Mouse (Mus musculus) stomach, embryonic 15.5 days (tissue): ENCODE results near the gene Mrps18b. TPM values are rescaled to one million over a fixed set of nuclear protein-coding genes. Genes with fewer than 3 reads are reported as not detected.
A peak's percentile ranks its signal among the peaks of the same experiment; 100 is the strongest.

Experiments used
- ATAC-seq: fragments of 200-750 bp; cut with Nextera tagmentation; 2 replicates; pipeline ENCODE4 v1.8.0; 2017; ENCODE audit warnings: low read depth, moderate number of reproducible peaks, moderate TSS enrichment; ENCODE audit not compliant: insufficient read depth, low FRiP score
- H3K27ac ChIP-seq: fragments of 300-500 bp; sonication (generic); 2 replicates; pipeline ENCODE4 v1.5.1; 2015; ENCODE audit warnings: mild to moderate bottlenecking, inconsistent platforms
- H3K27me3 ChIP-seq: fragments of 300-500 bp; sonication (generic); replicated peaks from 2 replicates; pipeline ENCODE4 v1.6.1; 2015; ENCODE audit warnings: inconsistent platforms
- H3K36me3 ChIP-seq: fragments of 300-500 bp; sonication (generic); 2 replicates; pipeline ENCODE4 v1.6.1; 2015; ENCODE audit warnings: inconsistent platforms
- H3K4me1 ChIP-seq: fragments of 300-500 bp; sonication (generic); 2 replicates; pipeline ENCODE4 v1.6.1; 2015; ENCODE audit warnings: inconsistent platforms
- H3K4me2 ChIP-seq: fragments of 300-500 bp; sonication (generic); 2 replicates; pipeline ENCODE4 v1.6.1; 2015; ENCODE audit warnings: mild to moderate bottlenecking, inconsistent platforms
- H3K4me3 ChIP-seq: fragments of 300-500 bp; sonication (generic); replicated peaks from 2 replicates; pipeline ENCODE4 v1.5.1; 2015; ENCODE audit warnings: inconsistent platforms
- H3K9ac ChIP-seq: fragments of 300-500 bp; sonication (generic); 2 replicates; pipeline ENCODE4 v1.6.1; 2015; ENCODE audit warnings: inconsistent platforms
- H3K9me3 ChIP-seq: fragments of 300-500 bp; sonication (generic); 2 replicates; pipeline ENCODE4 v1.6.1; 2016; ENCODE audit warnings: inconsistent platforms
- WGBS: fragments of 180-500 bp; shearing (Covaris S2); methylation state at CpG from one replicate; pipeline ENCODE4 v1.1.7; 2015; 5-methylcytosine and 5-hydroxymethylcytosine counted together
- polyA plus RNA-seq: library from polyadenylated mRNA; unstranded; fragments of >200 nt; fragmentation: Nextera tagmentation; extraction: Ambion mirVana; gene quantifications from 2 replicates; pipeline ENCODE4 v1.2.1, GENCODE M21; 2015

Mrps18b gene
- polyA plus RNA-seq, 1 experiment from 2014 or later, result 89.5 TPM

- Histone ChIP-seq H3K27ac (peak overlapping the region; percentile 49), H3K9me3 (no peaks in the 10 kb centered on the region), H3K4me2 (peak overlapping the region; percentile 97), H3K4me1 (peaks cover 15% of the 10 kb centered on the region), H3K4me3 (peak overlapping the region; percentile 68; the same call in 1 of the 2 replicates), H3K27me3 (no peaks in the 10 kb centered on the region), H3K9ac (no peak overlapping the region), H3K36me3 (peaks cover 14% of the 10 kb centered on the region)
- peak; percentile 28; the same call in 1 of the 2 replicates for ATAC-seq
- 40% methylated on average over 23 of the region's 23 CpGs for WGBS
Measured at GRCm38 (mm10) chr17:35897644-35898573, 18.3 kb downstream of the Mrps18b start.

- ATAC-seq, result peak; percentile 92
- Histone ChIP-seq H3K4me2 (peak within 1 kb of the TSS; percentile 97), H3K9me3 (no peaks in the 10 kb centered on the region), H3K9ac (peak within 1 kb of the TSS; percentile 58), H3K36me3 (peaks cover 14% of the 10 kb centered on the region), H3K4me3 (peak within 1 kb of the TSS; percentile 68), H3K4me1 (peaks cover 15% of the 10 kb centered on the region), H3K27ac (peak within 1 kb of the TSS; percentile 87), H3K27me3 (no peaks in the 10 kb centered on the region)
- WGBS, result under 1% methylated on average over 67 of the region's 86 CpGs
Measured at GRCm38 (mm10) chr17:35896781-35897643, 19.2 kb downstream of the Mrps18b start, which contains the start of gene 2310061I04Rik. Gene 2310061I04Rik, minus strand, starts transcription at chr17:35897431.

- Histone ChIP-seq H3K4me3 (no peak overlapping the region), H3K27ac (no peak overlapping the region), H3K27me3 (no peaks in the 10 kb centered on the region), H3K9me3 (no peaks in the 10 kb centered on the region), H3K36me3 (peaks cover 66% of the 10 kb centered on the region), H3K9ac (no peak overlapping the region), H3K4me2 (no peak overlapping the region), H3K4me1 (no peaks in the 10 kb centered on the region)
- no peak for ATAC-seq
- WGBS, result 93% methylated on average over 11 of the region's 17 CpGs
Measured at GRCm38 (mm10) chr17:35887725-35888124, 28.5 kb downstream of the Mrps18b start.

GRCm38 (mm10) chr17:35883777-35884176, 32.4 kb downstream of the Mrps18b start:
- no peak overlapping the region for H3K4me2 ChIP-seq
- peaks cover 53% of the 10 kb centered on the region for H3K36me3 ChIP-seq
- no peak overlapping the region for H3K9ac ChIP-seq
- WGBS, result 93% methylated on average over 14 of the region's 14 CpGs
- no peaks in the 10 kb centered on the region for H3K27me3 ChIP-seq
- ATAC-seq, result no peak
- H3K4me1 ChIP-seq, result 0 out of 2 replicates have a peak, but pooled peaks cover 9% of the 10 kb centered on the region
- H3K4me3 ChIP-seq, result no peak overlapping the region
- H3K27ac ChIP-seq, result no peak overlapping the region
- H3K9me3 ChIP-seq, result no peaks in the 10 kb centered on the region

- Histone ChIP-seq H3K27me3 (no peaks in the 10 kb centered on the region), H3K4me1 (0 out of 2 replicates have a peak, but pooled peaks cover 9% of the 10 kb centered on the region), H3K9ac (no peak overlapping the region), H3K27ac (no peak overlapping the region), H3K36me3 (peaks cover 45% of the 10 kb centered on the region), H3K9me3 (no peaks in the 10 kb centered on the region), H3K4me3 (no peak overlapping the region), H3K4me2 (no peak overlapping the region)
- 90% methylated on average over 17 of the region's 17 CpGs for WGBS
- no peak for ATAC-seq
Measured at GRCm38 (mm10) chr17:35882924-35883323, 33.3 kb downstream of the Mrps18b start.

- peak within 1 kb of the TSS; percentile 88 for H3K9ac ChIP-seq
- no peaks in the 10 kb centered on the region for H3K9me3 ChIP-seq
- ATAC-seq, result peak; percentile 93
- H3K27me3 ChIP-seq, result no peaks in the 10 kb centered on the region
- WGBS, result 5% methylated on average over 66 of the region's 66 CpGs
- peak within 1 kb of the TSS; percentile 71 for H3K27ac ChIP-seq
- H3K4me1 ChIP-seq, result 0 out of 2 replicates have a peak, but pooled peaks cover 9% of the 10 kb centered on the region
- H3K36me3 ChIP-seq, result peaks cover 28% of the 10 kb centered on the region
- H3K4me3 ChIP-seq, result peak within 1 kb of the TSS; percentile 85
- H3K4me2 ChIP-seq, result peak within 1 kb of the TSS; percentile 64
Measured at GRCm38 (mm10) chr17:35879245-35880057, 36.7 kb downstream of the Mrps18b start, which contains the start of gene Dhx16. Gene Dhx16, plus strand, starts transcription at chr17:35879819.

- no peak overlapping the region for H3K27ac ChIP-seq
- no peak overlapping the region for H3K9ac ChIP-seq
- 0 out of 2 replicates have a peak, but pooled peaks cover 3% of the 10 kb centered on the region for H3K36me3 ChIP-seq
- WGBS, result 84% methylated on average over 6 of the region's 6 CpGs
- no peaks in the 10 kb centered on the region for H3K27me3 ChIP-seq
- ATAC-seq, result no peak
- H3K9me3 ChIP-seq, result no peaks in the 10 kb centered on the region
- peaks cover 18% of the 10 kb centered on the region for H3K4me1 ChIP-seq
- H3K4me2 ChIP-seq, result no peak overlapping the region
- H3K4me3 ChIP-seq, result no peak overlapping the region
Measured at GRCm38 (mm10) chr17:35874721-35875120, 41.5 kb downstream of the Mrps18b start.

GRCm38 (mm10) chr17:35873774-35874519, 42.2 kb downstream of the Mrps18b start:
- no peaks in the 10 kb centered on the region for H3K27me3 ChIP-seq
- no peak overlapping the region for H3K4me2 ChIP-seq
- 0 out of 2 replicates have a peak, but pooled peaks cover 3% of the 10 kb centered on the region for H3K36me3 ChIP-seq
- 26% methylated on average over 21 of the region's 21 CpGs for WGBS
- no peak overlapping the region for H3K4me3 ChIP-seq
- no peaks in the 10 kb centered on the region for H3K9me3 ChIP-seq
- H3K9ac ChIP-seq, result no peak overlapping the region
- peak overlapping the region; percentile 27; the same call in 1 of the 2 replicates for H3K27ac ChIP-seq
- peaks cover 24% of the 10 kb centered on the region for H3K4me1 ChIP-seq
- 0 out of 2 replicates have a peak, but pooled peaks have one; percentile 50 for ATAC-seq

GRCm38 (mm10) chr17:35870884-35871696, 45.1 kb downstream of the Mrps18b start:
- 64% methylated on average over 8 of the region's 8 CpGs for WGBS
- Histone ChIP-seq H3K9me3 (no peaks in the 10 kb centered on the region), H3K9ac (no peak overlapping the region), H3K4me3 (peak overlapping the region; percentile 57), H3K27me3 (no peaks in the 10 kb centered on the region), H3K4me1 (peaks cover 37% of the 10 kb centered on the region), H3K4me2 (peak overlapping the region; percentile 93), H3K36me3 (0 out of 2 replicates have a peak, but pooled peaks cover 2% of the 10 kb centered on the region), H3K27ac (peak overlapping the region; percentile 98)
- no peak for ATAC-seq
